Mouse (Mus musculus): ENCODE measurements around the gene Ppp1r13l. TPM values are rescaled to one million over a fixed set of nuclear protein-coding genes. Genes with fewer than 3 reads are reported as not detected.
A peak's percentile ranks its signal among the peaks of the same experiment; 100 is the strongest.

Gene Ppp1r13l
- 9.6 and 10.0 TPM in 2 replicates for polyA plus RNA-seq (2014; fragmentation: Nextera tagmentation; extraction: Ambion mirVana)

GRCm38 (mm10) chr7:19359299-19359891 lies at the start of gene Ppp1r13l, which contains the start of gene Cd3eap:
Gene Ppp1r13l, plus strand, starts transcription at chr7:19359749.
Gene Cd3eap, minus strand, starts transcription at chr7:19359483.
- Histone ChIP-seq H3K27ac (ENCODE audit: low read length) (peak within 1 kb of the TSS; percentile 59), H3K4me3 (ENCODE audit: low read depth, low read length) (peak within 1 kb of the TSS; percentile 82), H3K4me2 (replicated peaks; ENCODE audit: low read depth, low read length) (peak within 1 kb of the TSS; percentile 96), H3K9me3 (ENCODE audit: control insufficient read depth, low read depth, low read length) (no peaks in the 10 kb centered on the region), H3K4me1 (ENCODE audit: control insufficient read depth, insufficient read depth, low read length) (peaks cover 20% of the 10 kb centered on the region), H3K9ac (replicated peaks; ENCODE audit: low read depth, low read length) (peak within 1 kb of the TSS; percentile 60), H3K36me3 (ENCODE audit: control insufficient read depth, insufficient read depth, low read length) (peaks cover 21% of the 10 kb centered on the region), H3K27me3 (ENCODE audit: control insufficient read depth, insufficient read depth, low read length) (no peaks in the 10 kb centered on the region)
- WGBS = under 1% methylated on average over 31 of the region's 31 CpGs
- ATAC-seq (ENCODE audit: insufficient number of reproducible peaks, insufficient read depth, low FRiP score, low read depth) = peak; percentile 60

GRCm38 (mm10) chr7:19309884-19310641 lies 49.5 kb upstream of the Ppp1r13l start, which contains the start of gene Fosb:
Gene Fosb, minus strand, starts transcription at chr7:19310051.
- under 1% methylated on average over 49 of the region's 49 CpGs for WGBS
- peaks cover 18% of the 10 kb centered on the region for H3K27me3 ChIP-seq (ENCODE audit: control insufficient read depth, insufficient read depth, low read length)
- H3K27ac ChIP-seq (ENCODE audit: low read length) = no peak within 1 kb of the TSS

GRCm38 (mm10) chr7:19311991-19312390 lies 47.6 kb upstream of the Ppp1r13l start:
- Histone ChIP-seq H3K4me3 (ENCODE audit: low read depth, low read length) (no peak overlapping the region), H3K36me3 (ENCODE audit: control insufficient read depth, insufficient read depth, low read length) (no peaks in the 10 kb centered on the region), H3K27me3 (ENCODE audit: control insufficient read depth, insufficient read depth, low read length) (peaks cover 2% of the 10 kb centered on the region), H3K4me2 (replicated peaks; ENCODE audit: low read depth, low read length) (no peak overlapping the region), H3K4me1 (ENCODE audit: control insufficient read depth, insufficient read depth, low read length) (peaks cover 8% of the 10 kb centered on the region; the same call in 1 of the 2 replicates), H3K9me3 (ENCODE audit: control insufficient read depth, low read depth, low read length) (no peaks in the 10 kb centered on the region), H3K27ac (ENCODE audit: low read length) (no peak overlapping the region), H3K9ac (replicated peaks; ENCODE audit: low read depth, low read length) (no peak overlapping the region)
- WGBS = 42% methylated on average over 4 of the region's 4 CpGs
- ATAC-seq (ENCODE audit: insufficient number of reproducible peaks, insufficient read depth, low FRiP score, low read depth) = no peak

More at GRCm38 (mm10) chr7:19309884-19310641, 49.5 kb upstream of the Ppp1r13l start, which contains the start of gene Fosb:
- peak; percentile 84 for ATAC-seq (ENCODE audit: insufficient number of reproducible peaks, insufficient read depth, low FRiP score, low read depth)
- peak within 1 kb of the TSS; percentile 47 for H3K9ac ChIP-seq (replicated peaks; ENCODE audit: low read depth, low read length)
- H3K36me3 ChIP-seq (ENCODE audit: control insufficient read depth, insufficient read depth, low read length) = no peaks in the 10 kb centered on the region
- no peaks in the 10 kb centered on the region for H3K9me3 ChIP-seq (ENCODE audit: control insufficient read depth, low read depth, low read length)
- peak within 1 kb of the TSS; percentile 99 for H3K4me2 ChIP-seq (replicated peaks; ENCODE audit: low read depth, low read length)
- H3K4me3 ChIP-seq (ENCODE audit: low read depth, low read length) = peak within 1 kb of the TSS; percentile 59
- H3K4me1 ChIP-seq (ENCODE audit: control insufficient read depth, insufficient read depth, low read length) = peaks cover 12% of the 10 kb centered on the region

GRCm38 (mm10) chr7:19314033-19314432 lies 45.5 kb upstream of the Ppp1r13l start:
- Histone ChIP-seq H3K4me2 (replicated peaks; ENCODE audit: low read depth, low read length) (no peak overlapping the region), H3K9ac (replicated peaks; ENCODE audit: low read depth, low read length) (no peak overlapping the region), H3K36me3 (ENCODE audit: control insufficient read depth, insufficient read depth, low read length) (no peaks in the 10 kb centered on the region), H3K4me3 (ENCODE audit: low read depth, low read length) (no peak overlapping the region), H3K27me3 (ENCODE audit: control insufficient read depth, insufficient read depth, low read length) (no peaks in the 10 kb centered on the region), H3K4me1 (ENCODE audit: control insufficient read depth, insufficient read depth, low read length) (peaks cover 4% of the 10 kb centered on the region; the same call in 1 of the 2 replicates), H3K27ac (ENCODE audit: low read length) (no peak overlapping the region), H3K9me3 (ENCODE audit: control insufficient read depth, low read depth, low read length) (no peaks in the 10 kb centered on the region)
- no peak for ATAC-seq (ENCODE audit: insufficient number of reproducible peaks, insufficient read depth, low FRiP score, low read depth)
- WGBS = 38% methylated on average over 5 of the region's 5 CpGs

GRCm38 (mm10) chr7:19316451-19317161 lies 42.9 kb upstream of the Ppp1r13l start:
- WGBS = 46% methylated on average over 14 of the region's 14 CpGs
- no peak overlapping the region for H3K9ac ChIP-seq (replicated peaks; ENCODE audit: low read depth, low read length)
- H3K36me3 ChIP-seq (ENCODE audit: control insufficient read depth, insufficient read depth, low read length) = no peaks in the 10 kb centered on the region
- H3K4me2 ChIP-seq (replicated peaks; ENCODE audit: low read depth, low read length) = no peak overlapping the region
- H3K4me3 ChIP-seq (ENCODE audit: low read depth, low read length) = no peak overlapping the region
- H3K9me3 ChIP-seq (ENCODE audit: control insufficient read depth, low read depth, low read length) = no peaks in the 10 kb centered on the region
- H3K4me1 ChIP-seq (ENCODE audit: control insufficient read depth, insufficient read depth, low read length) = 0 out of 2 replicates have a peak, but pooled peaks cover 3% of the 10 kb centered on the region
- no peaks in the 10 kb centered on the region for H3K27me3 ChIP-seq (ENCODE audit: control insufficient read depth, insufficient read depth, low read length)
- no peak for ATAC-seq (ENCODE audit: insufficient number of reproducible peaks, insufficient read depth, low FRiP score, low read depth)
- H3K27ac ChIP-seq (ENCODE audit: low read length) = no peak overlapping the region

GRCm38 (mm10) chr7:19318201-19318600 lies 41.3 kb upstream of the Ppp1r13l start:
- ATAC-seq (ENCODE audit: insufficient number of reproducible peaks, insufficient read depth, low FRiP score, low read depth) = no peak
- WGBS = 79% methylated on average over 2 of the region's 2 CpGs
- no peaks in the 10 kb centered on the region for H3K27me3 ChIP-seq (ENCODE audit: control insufficient read depth, insufficient read depth, low read length)

GRCm38 (mm10) chr7:19318676-19319075 lies 40.9 kb upstream of the Ppp1r13l start:
- no peaks in the 10 kb centered on the region for H3K36me3 ChIP-seq (ENCODE audit: control insufficient read depth, insufficient read depth, low read length)
- no peak overlapping the region for H3K4me3 ChIP-seq (ENCODE audit: low read depth, low read length)
- no peak overlapping the region for H3K27ac ChIP-seq (ENCODE audit: low read length)
- H3K27me3 ChIP-seq (ENCODE audit: control insufficient read depth, insufficient read depth, low read length) = no peaks in the 10 kb centered on the region
- no peak for ATAC-seq (ENCODE audit: insufficient number of reproducible peaks, insufficient read depth, low FRiP score, low read depth)
- H3K9me3 ChIP-seq (ENCODE audit: control insufficient read depth, low read depth, low read length) = no peaks in the 10 kb centered on the region
- 0 out of 2 replicates have a peak, but pooled peaks cover 3% of the 10 kb centered on the region for H3K4me1 ChIP-seq (ENCODE audit: control insufficient read depth, insufficient read depth, low read length)
- 74% methylated on average over 7 of the region's 7 CpGs for WGBS
- no peak overlapping the region for H3K4me2 ChIP-seq (replicated peaks; ENCODE audit: low read depth, low read length)
- no peak overlapping the region for H3K9ac ChIP-seq (replicated peaks; ENCODE audit: low read depth, low read length)

More at GRCm38 (mm10) chr7:19318201-19318600, 41.3 kb upstream of the Ppp1r13l start:
- Histone ChIP-seq H3K27ac (ENCODE audit: low read length) (no peak overlapping the region), H3K4me2 (replicated peaks; ENCODE audit: low read depth, low read length) (no peak overlapping the region), H3K9me3 (ENCODE audit: control insufficient read depth, low read depth, low read length) (no peaks in the 10 kb centered on the region), H3K36me3 (ENCODE audit: control insufficient read depth, insufficient read depth, low read length) (no peaks in the 10 kb centered on the region), H3K9ac (replicated peaks; ENCODE audit: low read depth, low read length) (no peak overlapping the region), H3K4me1 (ENCODE audit: control insufficient read depth, insufficient read depth, low read length) (0 out of 2 replicates have a peak, but pooled peaks cover 3% of the 10 kb centered on the region), H3K4me3 (ENCODE audit: low read depth, low read length) (no peak overlapping the region)

GRCm38 (mm10) chr7:19319458-19319857 lies 40.1 kb upstream of the Ppp1r13l start:
- Histone ChIP-seq H3K9ac (replicated peaks; ENCODE audit: low read depth, low read length) (peak overlapping the region; percentile 30; the same call in 1 of the 2 replicates), H3K27me3 (ENCODE audit: control insufficient read depth, insufficient read depth, low read length) (no peaks in the 10 kb centered on the region), H3K36me3 (ENCODE audit: control insufficient read depth, insufficient read depth, low read length) (no peaks in the 10 kb centered on the region), H3K9me3 (ENCODE audit: control insufficient read depth, low read depth, low read length) (no peaks in the 10 kb centered on the region), H3K4me2 (replicated peaks; ENCODE audit: low read depth, low read length) (peak overlapping the region; percentile 78), H3K27ac (ENCODE audit: low read length) (no peak overlapping the region), H3K4me1 (ENCODE audit: control insufficient read depth, insufficient read depth, low read length) (0 out of 2 replicates have a peak, but pooled peaks cover 3% of the 10 kb centered on the region), H3K4me3 (ENCODE audit: low read depth, low read length) (peak overlapping the region; percentile 42)
- peak; percentile 30 for ATAC-seq (ENCODE audit: insufficient number of reproducible peaks, insufficient read depth, low FRiP score, low read depth)
- WGBS = 15% methylated on average over 9 of the region's 9 CpGs

Measured in stomach, embryonic 14.5 days (tissue).